Mouse (Mus musculus) kidney, embryonic 14.5 days (tissue): ENCODE data around the gene Ikzf1. TPM values are rescaled to one million over a fixed set of nuclear protein-coding genes. Genes with fewer than 3 reads are reported as not detected.

Experiments
- ATAC-seq: fragments of 200-750 bp; cut with Nextera tagmentation; 2 replicates; pipeline ENCODE4 v1.8.0; 2017; ENCODE audit warnings: moderate number of reproducible peaks, mild to moderate bottlenecking, moderate TSS enrichment, moderate library complexity; ENCODE audit not compliant: low FRiP score, low TSS enrichment
- H3K27ac ChIP-seq: fragments of 300-500 bp; sonication (generic); 2 replicates; pipeline ENCODE4 v1.5.1; 2014; ENCODE audit warnings: low read depth, mild to moderate bottlenecking, low read length, moderate library complexity, mixed read lengths
- H3K27me3 ChIP-seq: fragments of 300-500 bp; sonication (generic); 2 replicates; pipeline ENCODE4 v1.6.1; 2014; ENCODE audit warnings: mild to moderate bottlenecking, low read length; ENCODE audit not compliant: control insufficient read depth, insufficient read depth
- H3K36me3 ChIP-seq: fragments of 300-500 bp; sonication (generic); 2 replicates; pipeline ENCODE4 v1.6.1; 2014; ENCODE audit warnings: low read length, mixed read lengths; ENCODE audit not compliant: control insufficient read depth, insufficient read depth
- H3K4me1 ChIP-seq: fragments of 300-500 bp; sonication (generic); 2 replicates; pipeline ENCODE4 v1.6.1; 2014; ENCODE audit warnings: low read length, mixed read lengths; ENCODE audit not compliant: control insufficient read depth, insufficient read depth
- H3K4me2 ChIP-seq: fragments of 300-500 bp; sonication (generic); replicated peaks from 2 replicates; pipeline ENCODE4 v1.6.1; 2014; ENCODE audit warnings: low read depth, mild to moderate bottlenecking, low read length
- H3K4me3 ChIP-seq: fragments of 300-500 bp; sonication (generic); 2 replicates; pipeline ENCODE4 v1.5.1; 2014; ENCODE audit warnings: mild to moderate bottlenecking, low read length
- H3K9ac ChIP-seq: fragments of 300-500 bp; sonication (generic); 2 replicates; pipeline ENCODE4 v1.6.1; 2014; ENCODE audit warnings: low read depth, mild to moderate bottlenecking, low read length, moderate library complexity
- H3K9me3 ChIP-seq: fragments of 300-500 bp; sonication (generic); 2 replicates; pipeline ENCODE4 v1.6.1; 2016; ENCODE audit warnings: low read length; ENCODE audit not compliant: control insufficient read depth
- WGBS: fragments of 180-500 bp; shearing (Covaris S2); extraction: QIAGEN DNeasy Blood & Tissue Kit; methylation state at CpG from one replicate; pipeline ENCODE4 v1.1.7; 2014; 5-methylcytosine and 5-hydroxymethylcytosine counted together
- polyA plus RNA-seq: library from polyadenylated mRNA; unstranded; fragments of >200 nt; fragmentation: Nextera tagmentation; extraction: Ambion mirVana; gene quantifications from 2 replicates; pipeline ENCODE4 v1.2.1, GENCODE M21; 2014

Ikzf1 gene
- polyA plus RNA-seq, 1 experiment from 2014 or later = 0.79 TPM

DNA sequence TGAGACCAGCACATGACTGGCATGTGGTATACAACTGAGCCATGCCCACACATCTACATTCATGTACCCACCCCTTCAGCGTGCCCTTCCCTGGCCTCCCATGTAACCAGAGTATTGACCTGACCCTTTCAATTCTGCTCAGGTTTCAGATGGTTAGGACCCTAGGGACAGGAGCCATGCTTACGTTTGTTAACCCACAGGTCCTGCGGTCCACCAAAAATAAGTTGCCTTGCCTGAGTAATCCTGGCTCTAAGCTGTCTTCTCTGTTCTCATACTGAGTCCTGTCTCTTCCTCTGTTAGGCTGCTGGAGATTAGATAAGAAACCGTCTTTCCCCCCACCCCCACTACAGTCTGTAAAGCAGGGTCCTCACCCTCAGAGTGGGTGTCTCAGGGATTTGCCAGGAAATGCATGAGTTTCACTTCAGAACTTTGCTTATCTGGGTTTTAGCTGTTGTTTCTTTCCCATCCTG, 42.0 kb downstream of the Ikzf1 start:
- WGBS = 49% methylated on average over 4 of the region's 4 CpGs
- H3K4me3 ChIP-seq = no peak overlapping the region
- no peaks in the 10 kb centered on the region for H3K27me3 ChIP-seq
- no peaks in the 10 kb centered on the region for H3K9me3 ChIP-seq
- no peaks in the 10 kb centered on the region for H3K36me3 ChIP-seq
- no peak overlapping the region for H3K9ac ChIP-seq
- no peak overlapping the region for H3K4me2 ChIP-seq
- no peak for ATAC-seq
- no peak overlapping the region for H3K27ac ChIP-seq
- H3K4me1 ChIP-seq = no peaks in the 10 kb centered on the region

DNA sequence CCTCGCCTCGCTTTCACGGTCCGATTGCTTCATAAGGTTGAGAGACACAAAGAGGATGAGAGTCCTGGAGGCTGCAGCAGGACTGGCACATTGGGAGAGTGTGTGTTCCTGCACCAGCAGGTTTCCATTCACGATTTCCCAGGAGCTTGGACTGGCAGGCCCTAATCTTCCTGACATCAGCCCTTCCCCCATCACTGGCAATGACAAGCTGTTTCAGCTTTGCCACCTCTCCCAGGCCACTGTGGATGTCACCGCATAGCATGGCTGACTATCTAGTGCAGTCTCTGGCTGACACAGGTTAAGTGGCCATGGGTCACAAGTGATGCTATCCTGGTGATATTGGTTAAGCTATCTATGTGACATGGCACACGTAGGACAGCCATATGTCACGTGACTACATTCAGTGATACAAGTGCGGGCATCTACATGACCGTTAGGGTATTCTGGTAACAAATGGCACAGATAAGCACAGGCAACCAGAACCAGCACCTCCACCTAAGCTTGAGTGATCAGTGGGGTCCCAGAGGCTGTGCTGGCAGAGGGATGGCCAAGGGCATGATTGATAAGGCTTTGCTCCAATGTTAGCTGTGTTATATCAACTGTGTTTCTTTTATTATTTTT, 43.2 kb downstream of the Ikzf1 start:
- Histone ChIP-seq H3K4me2 (no peak overlapping the region), H3K27me3 (no peaks in the 10 kb centered on the region), H3K4me1 (no peaks in the 10 kb centered on the region), H3K4me3 (no peak overlapping the region), H3K9ac (no peak overlapping the region), H3K27ac (no peak overlapping the region), H3K9me3 (no peaks in the 10 kb centered on the region), H3K36me3 (no peaks in the 10 kb centered on the region)
- no peak for ATAC-seq
- WGBS = 90% methylated on average over 10 of the region's 10 CpGs

GRCm38 (mm10) chr11:11729216-11729615, 44.4 kb downstream of the Ikzf1 start:
- Histone ChIP-seq H3K27ac (no peak overlapping the region), H3K4me1 (no peaks in the 10 kb centered on the region), H3K36me3 (no peaks in the 10 kb centered on the region), H3K9me3 (no peaks in the 10 kb centered on the region), H3K4me3 (no peak overlapping the region), H3K9ac (no peak overlapping the region), H3K4me2 (no peak overlapping the region), H3K27me3 (no peaks in the 10 kb centered on the region)
- ATAC-seq = no peak
- 83% methylated on average over 6 of the region's 6 CpGs for WGBS

GRCm38 (mm10) chr11:11730062-11730461, 45.3 kb downstream of the Ikzf1 start:
- Histone ChIP-seq H3K4me1 (no peaks in the 10 kb centered on the region), H3K27ac (no peak overlapping the region), H3K4me2 (no peak overlapping the region), H3K27me3 (no peaks in the 10 kb centered on the region), H3K36me3 (no peaks in the 10 kb centered on the region), H3K4me3 (no peak overlapping the region), H3K9ac (no peak overlapping the region), H3K9me3 (no peaks in the 10 kb centered on the region)
- ATAC-seq = no peak
- 74% methylated on average over 1 of the region's 1 CpGs for WGBS

DNA sequence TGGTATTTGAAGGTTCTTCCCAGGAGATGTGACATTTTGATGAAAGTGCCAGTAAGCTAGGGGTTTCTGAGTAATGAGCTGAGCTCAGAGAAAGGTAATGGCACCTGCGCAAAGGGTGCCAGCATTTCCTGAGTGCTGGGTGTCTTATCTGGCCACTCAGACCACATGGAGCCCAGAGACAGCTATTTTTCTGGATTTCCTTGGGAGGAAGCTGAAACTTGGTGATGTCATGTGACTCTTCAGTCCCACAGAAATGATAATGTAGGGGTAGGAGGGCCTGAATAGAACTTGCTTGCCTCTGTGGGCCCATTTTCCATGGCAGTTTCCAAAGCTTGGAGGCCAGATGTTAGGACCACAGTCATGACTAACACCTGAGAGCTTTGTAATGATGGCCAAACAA, 46.9 kb downstream of the Ikzf1 start:
- H3K27me3 ChIP-seq = no peaks in the 10 kb centered on the region
- H3K4me2 ChIP-seq = no peak overlapping the region
- no peaks in the 10 kb centered on the region for H3K4me1 ChIP-seq
- no peak for ATAC-seq
- H3K9ac ChIP-seq = no peak overlapping the region
- no peak overlapping the region for H3K27ac ChIP-seq
- H3K9me3 ChIP-seq = no peaks in the 10 kb centered on the region
- no peaks in the 10 kb centered on the region for H3K36me3 ChIP-seq
- H3K4me3 ChIP-seq = no peak overlapping the region
- WGBS = 97% methylated on average over 1 of the region's 1 CpGs

DNA sequence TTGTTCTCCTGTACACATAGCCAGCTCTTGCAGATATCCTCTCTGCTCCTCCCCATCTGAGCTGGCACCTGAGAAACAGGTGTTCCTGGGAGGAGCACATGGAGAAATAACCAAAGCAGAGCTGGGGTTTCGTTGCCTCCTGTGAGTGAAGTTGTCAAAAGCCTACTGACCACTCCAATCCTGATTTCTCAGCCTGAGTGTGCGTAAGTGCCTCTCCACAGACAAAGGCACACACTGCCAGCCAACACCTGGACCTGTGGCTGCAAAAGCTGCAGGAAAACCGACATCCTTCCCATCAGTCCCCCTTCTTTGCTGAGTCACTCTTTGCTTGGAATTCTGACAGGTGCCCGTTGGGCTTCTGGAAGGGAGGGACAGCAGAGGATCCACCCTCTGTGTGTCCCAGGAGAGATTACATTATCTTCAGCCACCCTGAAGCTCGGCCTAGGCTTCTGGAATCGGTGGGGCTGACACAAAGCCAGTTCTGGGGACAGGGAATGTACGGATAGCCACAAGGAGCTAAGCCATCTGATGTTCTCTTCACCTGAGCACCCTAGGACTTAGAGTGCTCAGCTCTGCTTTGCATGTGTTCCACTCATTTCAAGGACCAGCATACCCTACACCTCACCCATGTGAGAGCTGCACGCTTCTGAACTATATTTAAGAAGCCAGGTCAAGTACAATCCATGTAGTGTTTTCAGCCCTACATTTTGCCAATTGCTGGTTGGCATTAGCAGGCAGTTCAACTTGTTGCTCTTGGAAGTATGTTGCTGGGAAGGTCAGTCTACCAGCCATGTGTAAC, 48.4 kb downstream of the Ikzf1 start:
- no peak for ATAC-seq

DNA sequence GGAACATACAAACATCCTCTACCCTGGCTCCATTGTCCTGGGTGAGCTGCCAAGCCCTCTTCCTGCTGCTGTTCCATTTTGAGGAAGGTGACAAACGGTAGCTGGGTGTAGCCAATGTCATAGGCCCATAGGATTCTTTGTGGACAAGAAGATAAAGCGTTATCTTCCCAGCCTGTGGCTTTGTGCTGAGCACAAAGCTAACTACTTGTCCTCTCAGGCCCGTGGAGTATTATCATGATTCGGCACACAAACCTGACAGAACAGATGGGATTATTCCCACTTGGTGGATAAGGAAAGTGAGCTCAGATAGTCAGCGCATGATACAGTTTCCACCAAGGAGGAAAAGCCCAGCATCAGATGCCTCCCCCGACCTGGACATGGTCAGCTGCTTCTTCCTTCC, 50.4 kb downstream of the Ikzf1 start:
- H3K4me2 ChIP-seq = no peak overlapping the region
- ATAC-seq = no peak
- no peaks in the 10 kb centered on the region for H3K9me3 ChIP-seq
- H3K4me3 ChIP-seq = no peak overlapping the region
- no peak overlapping the region for H3K9ac ChIP-seq
- H3K4me1 ChIP-seq = no peaks in the 10 kb centered on the region
- WGBS = 87% methylated on average over 6 of the region's 6 CpGs
- H3K36me3 ChIP-seq = no peaks in the 10 kb centered on the region
- H3K27ac ChIP-seq = no peak overlapping the region
- no peaks in the 10 kb centered on the region for H3K27me3 ChIP-seq

More for the DNA sequence above, 48.4 kb downstream of the Ikzf1 start:
- Histone ChIP-seq H3K9me3 (no peaks in the 10 kb centered on the region), H3K36me3 (no peaks in the 10 kb centered on the region), H3K4me1 (no peaks in the 10 kb centered on the region), H3K9ac (no peak overlapping the region), H3K4me2 (no peak overlapping the region), H3K4me3 (no peak overlapping the region), H3K27me3 (no peaks in the 10 kb centered on the region), H3K27ac (no peak overlapping the region)
- WGBS = 80% methylated on average over 8 of the region's 8 CpGs

DNA sequence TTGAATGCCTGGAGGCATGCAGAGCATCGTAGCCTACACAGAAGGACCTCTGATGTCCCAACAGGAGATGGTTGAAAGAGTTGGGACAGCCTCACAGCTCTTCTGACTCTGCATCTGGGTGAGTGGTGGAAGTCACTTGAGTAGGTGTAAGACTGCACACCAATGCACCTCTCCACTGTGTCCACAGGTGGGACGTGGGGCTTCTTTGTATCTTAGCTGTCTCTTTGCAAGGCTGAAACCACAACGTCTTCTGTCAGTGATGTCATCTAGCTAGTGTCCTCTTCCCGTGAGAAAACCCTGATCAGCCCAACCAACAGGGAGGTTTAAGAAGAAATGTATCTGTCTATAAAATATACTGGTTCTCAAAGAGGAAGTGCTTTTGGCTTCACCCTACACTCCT, 52.1 kb downstream of the Ikzf1 start:
- Histone ChIP-seq H3K4me2 (no peak overlapping the region), H3K27ac (no peak overlapping the region), H3K9me3 (no peaks in the 10 kb centered on the region), H3K27me3 (no peaks in the 10 kb centered on the region), H3K36me3 (no peaks in the 10 kb centered on the region), H3K9ac (no peak overlapping the region), H3K4me1 (no peaks in the 10 kb centered on the region), H3K4me3 (no peak overlapping the region)
- no peak for ATAC-seq
- WGBS = 95% methylated on average over 4 of the region's 4 CpGs

DNA sequence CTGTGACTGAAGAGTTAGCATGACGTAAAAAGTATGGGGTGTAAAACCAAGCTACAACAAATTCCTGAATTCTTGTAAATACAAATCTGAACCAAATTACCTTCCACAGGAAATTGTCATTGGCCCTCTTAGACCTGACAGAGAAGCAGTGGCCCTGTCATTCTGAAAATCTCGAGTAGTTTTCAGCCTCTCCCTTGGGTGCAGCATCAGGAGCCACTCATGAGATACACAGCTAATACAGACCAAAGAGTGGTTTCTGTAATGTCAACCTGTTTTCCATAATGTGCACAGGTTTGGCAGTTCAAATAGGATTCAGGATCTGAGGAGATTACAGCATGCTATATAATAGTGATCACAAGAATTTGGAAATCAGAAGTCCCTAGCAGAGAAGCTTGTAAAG, 52.8 kb downstream of the Ikzf1 start:
- H3K27ac ChIP-seq = no peak overlapping the region
- H3K4me2 ChIP-seq = no peak overlapping the region
- no peak overlapping the region for H3K4me3 ChIP-seq
- no peaks in the 10 kb centered on the region for H3K27me3 ChIP-seq
- 70% methylated on average over 2 of the region's 2 CpGs for WGBS
- no peak for ATAC-seq
- no peaks in the 10 kb centered on the region for H3K36me3 ChIP-seq
- no peak overlapping the region for H3K9ac ChIP-seq
- no peaks in the 10 kb centered on the region for H3K4me1 ChIP-seq
- H3K9me3 ChIP-seq = no peaks in the 10 kb centered on the region
